Mouse (Mus musculus): ENCODE results near the gene Trmt13.
"Not testable (repeated sequence)": the region's sequence is repeated elsewhere in the genome, so short reads cannot be mapped to it uniquely, and the experiment has no call there.

GRCm38 (mm10) chr3:116561315-116561714 lies 53.1 kb downstream of the Trmt13 start:
- TF ChIP-seq CTCF (IDR thresholded peaks at IDR 0.05; ENCODE audit: borderline replicate concordance, insufficient read depth, low read length); POLR2A (IDR thresholded peaks at IDR 0.05; ENCODE audit: low read depth, low read length): not testable (repeated sequence)

Data from embryonic fibroblast, embryonic 13.5 days (primary cell).